Mouse (Mus musculus) myocyte (in vitro differentiated cells): ENCODE measurements around the gene Cpne9.

Experiments used
- E2F4 ChIP-seq: IDR thresholded peaks from one replicate; pipeline ENCODE4 v1.6.1; 2011; ENCODE audit warnings: mild to moderate bottlenecking, control low read depth, moderate library complexity; ENCODE audit not compliant: insufficient read depth
- MAX ChIP-seq: IDR thresholded peaks from one replicate; pipeline ENCODE4 v1.6.1; 2011; ENCODE audit warnings: low read depth, mild to moderate bottlenecking, control low read depth
- MYOD1 ChIP-seq, 3 experiments: IDR thresholded peaks; one replicate each; pipeline ENCODE4 v1.6.1; 2011; ENCODE audit warnings: control low read depth in 2 of 3, low read depth in 2 of 3, mild to moderate bottlenecking in 2 of 3, moderate library complexity in 1 of 3; ENCODE audit not compliant: insufficient read length in 2 of 3, control insufficient read depth in 1 of 3
- MYOG ChIP-seq, 3 experiments: IDR thresholded peaks; one replicate each; pipeline ENCODE4 v1.6.1; 2011; ENCODE audit warnings: control low read depth in 2 of 3, low read depth in 2 of 3, mild to moderate bottlenecking in 2 of 3; ENCODE audit not compliant: insufficient read length in 2 of 3, control insufficient read depth in 1 of 3, insufficient read depth in 1 of 3
- POLR2A ChIP-seq: IDR thresholded peaks from one replicate; pipeline ENCODE4 v1.6.1; 2011; ENCODE audit warnings: low read depth, mild to moderate bottlenecking, control low read depth, moderate library complexity; ENCODE audit not compliant: insufficient read length
- POLR2AphosphoS2 ChIP-seq: IDR thresholded peaks from one replicate; pipeline ENCODE4 v1.6.1; 2011; ENCODE audit warnings: low read depth, control low read depth; ENCODE audit not compliant: insufficient read length
- REST ChIP-seq: IDR thresholded peaks from one replicate; pipeline ENCODE4 v1.6.1; 2011; ENCODE audit warnings: mild to moderate bottlenecking, control low read depth, moderate library complexity; ENCODE audit not compliant: insufficient read depth, insufficient read length
- TCF12 ChIP-seq: IDR thresholded peaks from one replicate; pipeline ENCODE4 v1.6.1; 2011; ENCODE audit warnings: mild to moderate bottlenecking, control low read depth; ENCODE audit not compliant: poor library complexity, insufficient read depth, severe bottlenecking
- USF1 ChIP-seq: IDR thresholded peaks from one replicate; pipeline ENCODE4 v1.6.1; 2011; ENCODE audit warnings: low read depth, mild to moderate bottlenecking, control low read depth, moderate library complexity

DNA sequence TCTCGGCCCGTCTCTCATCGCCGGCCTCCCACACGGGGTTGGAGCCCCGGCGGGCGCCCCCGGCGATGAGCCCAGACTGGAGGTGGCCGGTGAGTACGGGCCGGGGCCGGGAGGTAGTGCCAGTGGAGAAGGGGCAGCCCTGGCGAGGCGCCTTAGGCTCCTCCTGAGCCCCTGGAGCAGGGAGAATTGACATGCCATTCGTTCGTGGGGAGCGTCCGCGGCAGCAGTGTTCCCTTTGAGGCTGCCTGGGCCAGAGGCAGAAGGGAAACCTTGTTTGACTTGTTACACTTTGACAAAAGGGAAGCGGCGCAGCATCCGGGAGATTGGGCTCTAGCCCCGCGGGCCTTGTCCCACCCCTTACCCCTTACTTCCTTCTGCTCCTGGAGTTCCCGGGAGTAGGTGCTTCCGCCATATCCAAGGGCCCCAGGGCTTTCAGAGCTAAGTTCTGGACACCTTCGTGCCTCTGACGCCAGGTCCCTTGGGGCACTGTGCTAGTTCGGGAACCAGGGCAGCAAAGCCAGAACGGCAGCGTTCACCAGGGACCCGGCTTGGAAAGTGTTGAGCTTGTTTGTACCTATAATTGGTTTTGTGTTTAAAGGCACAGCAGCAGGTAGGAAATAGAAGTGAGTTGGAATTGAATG lies 25.5 kb downstream of the Cpne9 start:
- TF ChIP-seq USF1 (no peak), REST (no peak), POLR2A (no peak), POLR2AphosphoS2 (no peak), MAX (no peak), TCF12 (no peak), E2F4 (no peak), MYOG (IDR thresholded peaks at IDR 0.05; ENCODE audit: control insufficient read depth in 1 of 3, insufficient read depth in 1 of 3, insufficient read length in 2 of 3, low read depth in 2 of 3) (no peak), MYOD1 (IDR thresholded peaks at IDR 0.05; ENCODE audit: control insufficient read depth in 1 of 3, insufficient read length in 2 of 3, low read depth in 2 of 3) (no peak)
